Mouse (Mus musculus): ENCODE measurements around the gene Vmn1r115.
"Not testable (repeated sequence)": the region's sequence is repeated elsewhere in the genome, so short reads cannot be mapped to it uniquely, and the experiment has no call there.

The Vmn1r115 gene

DNA sequence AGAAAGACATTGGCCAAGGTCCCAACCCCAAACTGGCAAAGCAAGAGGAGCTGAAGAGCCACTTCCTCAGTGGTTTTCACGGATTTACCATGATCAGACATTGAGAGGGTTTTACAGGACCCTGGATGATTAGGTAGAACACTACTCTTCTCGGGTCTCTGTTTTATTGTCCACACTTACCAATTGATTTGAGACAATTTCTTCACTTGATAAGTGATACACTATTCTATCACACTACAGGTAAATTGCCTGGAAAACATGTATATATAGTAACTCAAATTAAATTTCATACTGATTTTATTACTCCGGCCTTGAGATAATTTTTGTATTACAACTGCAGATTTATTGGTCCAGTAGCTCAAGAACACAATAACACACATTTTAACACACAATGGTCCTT, at the start of gene Vmn1r115:
Vmn1r115 (minus strand) TSS at position 101 of the 400 bp plus-strand sequence.
- not testable (repeated sequence) for DNase-seq (ENCODE audit: low spot score in 2 of 2)

- not testable (repeated sequence) for DNase-seq (ENCODE audit: low spot score in 2 of 2)
These were observed 39.2 kb upstream of the Vmn1r115 start, which contains the start of gene Vmn1r117 for GRCm38 (mm10) chr7:20884021-20884420. TSS of gene Vmn1r117 (minus strand) at chr7:20884121.

DNA sequence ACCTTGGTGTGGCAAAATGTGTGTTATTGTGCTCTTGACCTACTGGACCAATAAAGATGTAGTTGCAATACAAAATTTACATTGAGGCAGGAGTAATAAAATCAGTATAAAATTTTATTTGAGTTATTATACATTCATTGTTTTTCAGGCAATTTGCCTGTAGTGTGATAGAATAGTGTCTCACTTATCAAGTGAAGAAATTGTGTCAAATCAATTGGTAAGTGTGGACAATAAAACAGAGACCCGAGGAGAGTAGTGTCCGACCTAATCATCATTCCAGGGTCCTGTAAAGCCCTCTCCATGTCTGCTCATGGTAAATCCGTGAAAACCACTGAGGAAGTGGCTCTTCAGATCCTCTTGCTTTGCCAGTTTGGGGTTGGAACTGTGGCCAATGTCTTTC, 27.2 kb upstream of the Vmn1r115 start, which contains the start of gene Vmn1r116:
Vmn1r116 (plus strand) TSS at position 301 of the 400 bp plus-strand sequence.
- DNase-seq (ENCODE audit: low spot score in 2 of 2): not testable (repeated sequence)

DNA sequence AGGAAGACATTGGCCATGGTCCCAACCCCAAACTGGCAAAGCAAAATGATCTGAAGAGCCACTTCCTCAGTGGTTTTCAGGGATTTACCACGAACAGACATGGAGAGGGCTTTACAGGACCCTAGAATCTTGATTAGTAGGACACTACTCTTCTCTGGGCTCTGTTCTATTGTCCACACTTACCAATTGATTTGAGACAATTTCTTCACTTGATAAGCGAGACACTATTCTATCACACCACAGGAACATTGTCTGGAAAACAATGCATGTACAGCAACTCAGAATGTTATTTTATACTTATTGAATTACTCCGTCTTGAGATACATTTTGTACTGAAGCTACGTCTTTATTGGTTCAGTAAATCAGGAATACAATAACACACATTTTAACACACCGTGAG, 32.7 kb downstream of the Vmn1r115 start, which contains the start of gene Vmn1r114:
Vmn1r114 (minus strand) TSS at position 101 of the 400 bp plus-strand sequence.
- DNase-seq (ENCODE audit: low spot score in 2 of 2): not testable (repeated sequence)

Data from thymus, postnatal 10 days (tissue).